Mouse (Mus musculus) liver, adult 2 months (tissue): ENCODE measurements around the gene Rmnd5a. TPM values are rescaled to one million over a fixed set of nuclear protein-coding genes. Genes with fewer than 3 reads are reported as not detected.

Experiments used
- DNase-seq: peaks from one replicate; pipeline ENCODE4 v3.0.0-alpha.2; 2011; ENCODE audit warnings: low read depth, low spot score; ENCODE audit errors: extremely low read depth
- H3K27ac ChIP-seq: fragments of 200-500 bp; replicated peaks from 2 replicates; pipeline ENCODE4 v1.5.1; 2012; ENCODE audit warnings: low read depth, mild to moderate bottlenecking, control low read depth, inconsistent platforms, low read length; ENCODE audit not compliant: insufficient read depth
- H3K27me3 ChIP-seq: fragments of 200-500 bp; 2 replicates; pipeline ENCODE4 v1.6.1; 2012; ENCODE audit warnings: mild to moderate bottlenecking, moderate library complexity, low read length, inconsistent platforms; ENCODE audit not compliant: control insufficient read depth, insufficient read depth
- H3K36me3 ChIP-seq: fragments of 200-500 bp; 2 replicates; pipeline ENCODE4 v1.6.1; 2012; ENCODE audit warnings: low read length, inconsistent platforms; ENCODE audit not compliant: control insufficient read depth, insufficient read depth
- H3K4me1 ChIP-seq: fragments of 200-500 bp; 2 replicates; pipeline ENCODE4 v1.6.1; 2011; ENCODE audit warnings: low read length; ENCODE audit not compliant: control insufficient read depth, insufficient read depth
- H3K4me3 ChIP-seq: fragments of 200-500 bp; 2 replicates; pipeline ENCODE4 v1.5.1; 2011; ENCODE audit warnings: low read depth, mild to moderate bottlenecking, control low read depth, low read length, moderate library complexity; ENCODE audit not compliant: insufficient read depth
- H3K79me2 ChIP-seq: fragments of 200-500 bp; 2 replicates; pipeline ENCODE4 v1.6.1; 2012; ENCODE audit warnings: inconsistent platforms, mild to moderate bottlenecking, low read length, moderate library complexity; ENCODE audit not compliant: control insufficient read depth, insufficient read depth
- H3K9ac ChIP-seq: fragments of 200-500 bp; 2 replicates; pipeline ENCODE4 v1.6.1; 2012; ENCODE audit warnings: low read depth, mild to moderate bottlenecking, control low read depth, inconsistent platforms, low read length
- CTCF ChIP-seq: fragments of 200-500 bp; IDR thresholded peaks from 2 replicates; pipeline ENCODE4 v1.5.1; 2011; ENCODE audit warnings: low read depth, low read length, control low read depth
- POLR2A ChIP-seq: fragments of 200-500 bp; IDR thresholded peaks from 2 replicates; pipeline ENCODE4 v1.6.1; 2011; ENCODE audit warnings: low read length, control low read depth; ENCODE audit not compliant: insufficient read depth; ENCODE audit errors: extremely low read depth
- WGBS: fragments of 180-500 bp; shearing (Covaris S2); methylation state at CpG from one replicate; pipeline ENCODE4 v1.1.7; 2018; 5-methylcytosine and 5-hydroxymethylcytosine counted together
- polyA plus RNA-seq: library from polyadenylated mRNA; depleted of rRNA; stranded (reverse); fragments of >200 nt; gene quantifications from 2 replicates; pipeline ENCODE4 v1.2.3, GENCODE M21; 2012
- total RNA-seq: library from RNA; depleted of rRNA; stranded (reverse); fragments of >200 nt; gene quantifications from 2 replicates; pipeline ENCODE4 v1.2.3, GENCODE M21; 2014

The Rmnd5a gene
- total and polyA plus RNA-seq, 2 experiments = 35.3 to 136 TPM

- TF ChIP-seq CTCF (0 out of 2 replicates have a peak, but pooled peaks have one; percentile 1), POLR2A (no peak)
- H3K27ac ChIP-seq = no peak overlapping the region
- peaks cover 28% of the 10 kb centered on the region for H3K4me1 ChIP-seq
- WGBS = 44% methylated on average over 3 of the region's 3 CpGs
- H3K36me3 ChIP-seq = peaks cover 29% of the 10 kb centered on the region
- H3K9ac ChIP-seq = no peak overlapping the region
- H3K4me3 ChIP-seq = no peak overlapping the region
- H3K27me3 ChIP-seq = no peaks in the 10 kb centered on the region
- H3K79me2 ChIP-seq = peaks cover 30% of the 10 kb centered on the region
- peak; percentile 58 for DNase-seq
Measured at GRCm38 (mm10) chr6:71422162-71422561, 18.3 kb downstream of the Rmnd5a start.

GRCm38 (mm10) chr6:71420848-71421247, 19.6 kb downstream of the Rmnd5a start:
- H3K27ac ChIP-seq = no peak overlapping the region
- peaks cover 31% of the 10 kb centered on the region for H3K79me2 ChIP-seq
- 27% methylated on average over 6 of the region's 6 CpGs for WGBS

GRCm38 (mm10) chr6:71418874-71419273, 21.6 kb downstream of the Rmnd5a start:
- Histone ChIP-seq H3K4me3 (no peak overlapping the region), H3K27me3 (no peaks in the 10 kb centered on the region), H3K27ac (peak overlapping the region; percentile 58; the same call in 1 of the 2 replicates), H3K36me3 (peaks cover 25% of the 10 kb centered on the region), H3K4me1 (peaks cover 32% of the 10 kb centered on the region), H3K79me2 (peaks cover 34% of the 10 kb centered on the region), H3K9ac (no peak overlapping the region)
- DNase-seq = peak; percentile 86
- TF ChIP-seq POLR2A (no peak), CTCF (no peak)
- 59% methylated on average over 3 of the region's 3 CpGs for WGBS

More at GRCm38 (mm10) chr6:71420848-71421247, 19.6 kb downstream of the Rmnd5a start:
- Histone ChIP-seq H3K36me3 (peaks cover 26% of the 10 kb centered on the region), H3K4me1 (peaks cover 32% of the 10 kb centered on the region), H3K4me3 (no peak overlapping the region), H3K27me3 (no peaks in the 10 kb centered on the region), H3K9ac (no peak overlapping the region)
- TF ChIP-seq CTCF = no peak
- TF ChIP-seq POLR2A = no peak
- peak; percentile 56 for DNase-seq

GRCm38 (mm10) chr6:71415446-71415845, 25.0 kb downstream of the Rmnd5a start:
- peaks cover 17% of the 10 kb centered on the region for H3K4me1 ChIP-seq
- WGBS = 44% methylated on average over 3 of the region's 3 CpGs

GRCm38 (mm10) chr6:71414624-71415023, 25.8 kb downstream of the Rmnd5a start:
- Histone ChIP-seq H3K4me1 (peaks cover 11% of the 10 kb centered on the region; the same call in 1 of the 2 replicates), H3K4me3 (no peak overlapping the region), H3K36me3 (peaks cover 38% of the 10 kb centered on the region), H3K27me3 (no peaks in the 10 kb centered on the region), H3K9ac (no peak overlapping the region), H3K27ac (no peak overlapping the region), H3K79me2 (peaks cover 12% of the 10 kb centered on the region; the same call in 1 of the 2 replicates)
- DNase-seq = no peak
- 54% methylated on average over 4 of the region's 4 CpGs for WGBS
- TF ChIP-seq CTCF = no peak
- TF ChIP-seq POLR2A = no peak

More at GRCm38 (mm10) chr6:71415446-71415845, 25.0 kb downstream of the Rmnd5a start:
- DNase-seq = peak; percentile 34
- Histone ChIP-seq H3K4me3 (no peak overlapping the region), H3K36me3 (peaks cover 42% of the 10 kb centered on the region), H3K79me2 (peaks cover 17% of the 10 kb centered on the region), H3K27me3 (no peaks in the 10 kb centered on the region), H3K27ac (no peak overlapping the region), H3K9ac (no peak overlapping the region)
- TF ChIP-seq POLR2A = no peak

- no peak overlapping the region for H3K9ac ChIP-seq
- no peak for TF ChIP-seq POLR2A
- TF ChIP-seq CTCF = peak; percentile 29; the same call in 1 of the 2 replicates
- DNase-seq = no peak
- 82% methylated on average over 4 of the region's 4 CpGs for WGBS
- H3K27ac ChIP-seq = no peak overlapping the region
- H3K4me1 ChIP-seq = no peaks in the 10 kb centered on the region
- H3K27me3 ChIP-seq = no peaks in the 10 kb centered on the region
- no peak overlapping the region for H3K4me3 ChIP-seq
- H3K36me3 ChIP-seq = peaks cover 51% of the 10 kb centered on the region
- H3K79me2 ChIP-seq = no peaks in the 10 kb centered on the region; the same call in 1 of the 2 replicates
Measured at GRCm38 (mm10) chr6:71398829-71399609, 41.4 kb downstream of the Rmnd5a start.
